Mouse (Mus musculus) MEL (cell line): Measurements from ENCODE around the gene Glmp. TPM values are rescaled to one million over a fixed set of nuclear protein-coding genes. Genes with fewer than 3 reads are reported as not detected.
A peak's percentile ranks its signal among the peaks of the same experiment; 100 is the strongest.

ENCODE experiments used
- DNase-seq: peaks from one replicate; pipeline ENCODE4 v3.0.0; 2011; ENCODE audit warnings: low read depth, low spot score
- H3K27ac ChIP-seq: 2 replicates; pipeline ENCODE4 v1.5.1; 2012; ENCODE audit warnings: low read depth, mild to moderate bottlenecking, control low read depth, low read length, moderate library complexity; ENCODE audit not compliant: control insufficient read depth
- H3K27me3 ChIP-seq, 2 experiments: fragments of 150-350 bp in 1 of 2; sonication (generic) in 1 of 2; 2 replicates each; pipeline ENCODE4 v1.6.1; 2012; ENCODE audit warnings: low read length in 2 of 2, mild to moderate bottlenecking in 2 of 2, improper control_type of control experiment in 1 of 2, moderate library complexity in 1 of 2; ENCODE audit not compliant: insufficient read depth in 2 of 2, control insufficient read depth in 1 of 2
- H3K36me3 ChIP-seq, 2 experiments: 2 replicates each; pipeline ENCODE4 v1.6.1; 2012 to 2014; ENCODE audit warnings: low read length in 2 of 2, improper control_type of control experiment in 1 of 2, inconsistent platforms in 1 of 2, mild to moderate bottlenecking in 1 of 2; ENCODE audit not compliant: insufficient read depth in 2 of 2, control insufficient read depth in 1 of 2
- H3K4me1 ChIP-seq, 2 experiments: fragments of 150-350 bp in 1 of 2; sonication (generic) in 1 of 2; 2 replicates each; pipeline ENCODE4 v1.6.1; 2012; ENCODE audit warnings: low read length in 2 of 2, improper control_type of control experiment in 1 of 2, mild to moderate bottlenecking in 1 of 2; ENCODE audit not compliant: insufficient read depth in 2 of 2, control insufficient read depth in 1 of 2
- H3K4me3 ChIP-seq, 2 experiments: fragments of 150-350 bp in 1 of 2; sonication (generic) in 1 of 2; 2 replicates each; pipeline ENCODE4 v1.5.1; 2012; ENCODE audit warnings: low read depth in 2 of 2, low read length in 2 of 2, mild to moderate bottlenecking in 2 of 2, moderate library complexity in 2 of 2, control low read depth in 1 of 2, improper control_type of control experiment in 1 of 2; ENCODE audit not compliant: control insufficient read depth in 1 of 2, insufficient read depth in 1 of 2
- H3K79me2 ChIP-seq: 2 replicates; pipeline ENCODE4 v1.6.1; 2012; ENCODE audit warnings: mild to moderate bottlenecking, low read length, moderate library complexity; ENCODE audit not compliant: control insufficient read depth, poor library complexity, insufficient read depth
- H3K9ac ChIP-seq: 2 replicates; pipeline ENCODE4 v1.6.1; 2012; ENCODE audit warnings: low read depth, mild to moderate bottlenecking, control low read depth, low read length, moderate library complexity; ENCODE audit not compliant: control insufficient read depth, poor library complexity, severe bottlenecking
- H3K9me3 ChIP-seq: fragments of 150-350 bp; sonication (generic); replicated peaks from 2 replicates; pipeline ENCODE4 v1.6.1; 2012; ENCODE audit warnings: mild to moderate bottlenecking, low read length, improper control_type of control experiment, moderate library complexity; ENCODE audit not compliant: insufficient read depth
- CHD2 ChIP-seq: IDR thresholded peaks from 2 replicates; pipeline ENCODE4 v1.6.1; 2011; ENCODE audit warnings: low read length, improper control_type of control experiment
- CTCF ChIP-seq, 3 experiments: IDR thresholded peaks in 2 of 3; conservative IDR thresholded peaks in 1 of 3; 2 replicates each; pipeline ENCODE4 v1.5.1; 2011 to 2012; ENCODE audit warnings: low read length in 3 of 3, low read depth in 2 of 3, mild to moderate bottlenecking in 2 of 3, improper control_type of control experiment in 1 of 3, inconsistent platforms in 1 of 3, mixed read lengths in 1 of 3, moderate library complexity in 1 of 3; ENCODE audit not compliant: control insufficient read depth in 1 of 3, insufficient read depth in 1 of 3, poor library complexity in 1 of 3, severe bottlenecking in 1 of 3
- ELF1 ChIP-seq: IDR thresholded peaks from 2 replicates; pipeline ENCODE4 v1.6.1; 2014; ENCODE audit warnings: low read depth, mild to moderate bottlenecking, inconsistent platforms, low read length, improper control_type of control experiment, moderate library complexity
- EP300 ChIP-seq, 2 experiments: IDR thresholded peaks; 2 replicates each; pipeline ENCODE4 v1.6.1; 2011; ENCODE audit warnings: improper control_type of control experiment in 2 of 2, low read length in 2 of 2, low read depth in 1 of 2, mild to moderate bottlenecking in 1 of 2
- HCFC1 ChIP-seq: IDR thresholded peaks from 2 replicates; pipeline ENCODE4 v1.6.1; 2012; ENCODE audit warnings: low read depth, mild to moderate bottlenecking, inconsistent platforms, low read length, improper control_type of control experiment, moderate library complexity
- NRF1 ChIP-seq: IDR thresholded peaks from 2 replicates; pipeline ENCODE4 v1.6.1; 2014; ENCODE audit warnings: low read depth, mild to moderate bottlenecking, inconsistent platforms, low read length, improper control_type of control experiment, moderate library complexity; ENCODE audit not compliant: poor library complexity, insufficient read depth, severe bottlenecking
- POLR2A ChIP-seq, 2 experiments: IDR thresholded peaks; 2 replicates each; pipeline ENCODE4 v1.6.1; 2011 to 2012; ENCODE audit warnings: low read length in 2 of 2, mild to moderate bottlenecking in 2 of 2, control low read depth in 1 of 2, improper control_type of control experiment in 1 of 2, low read depth in 1 of 2, moderate library complexity in 1 of 2; ENCODE audit not compliant: control insufficient read depth in 1 of 2, insufficient read depth in 1 of 2, poor library complexity in 1 of 2
- POLR2AphosphoS2 ChIP-seq: IDR thresholded peaks from 2 replicates; pipeline ENCODE4 v1.6.1; 2011; ENCODE audit warnings: low read length, improper control_type of control experiment
- RAD21 ChIP-seq: IDR thresholded peaks from 2 replicates; pipeline ENCODE4 v1.6.1; 2011; ENCODE audit warnings: mild to moderate bottlenecking, low read depth, low read length, improper control_type of control experiment
- SIN3A ChIP-seq: IDR thresholded peaks from 2 replicates; pipeline ENCODE4 v1.6.1; 2012; ENCODE audit warnings: low read length, improper control_type of control experiment, inconsistent platforms
- SMC3 ChIP-seq: IDR thresholded peaks from 2 replicates; pipeline ENCODE4 v1.6.1; 2011; ENCODE audit warnings: low read depth, low read length, improper control_type of control experiment
- USF1 ChIP-seq: IDR thresholded peaks from 2 replicates; pipeline ENCODE4 v1.6.1; 2014; ENCODE audit warnings: low read depth, mild to moderate bottlenecking, inconsistent platforms, low read length, improper control_type of control experiment, moderate library complexity
- ZC3H11A ChIP-seq: IDR thresholded peaks from 2 replicates; pipeline ENCODE4 v1.6.1; 2012; ENCODE audit warnings: low read depth, mild to moderate bottlenecking, inconsistent platforms, low read length, improper control_type of control experiment
- ZMIZ1 ChIP-seq: IDR thresholded peaks from 2 replicates; pipeline ENCODE4 v1.6.1; 2012; ENCODE audit warnings: low read depth, mild to moderate bottlenecking, inconsistent platforms, low read length, improper control_type of control experiment, moderate library complexity
- polyA plus RNA-seq, 2 experiments: library from polyadenylated mRNA; stranded (reverse) in 1 of 2; unstranded in 1 of 2; fragments of >175 nt in 1 of 2; fragments of >200 nt in 1 of 2; gene quantifications; 2 replicates each; pipeline versions ENCODE4 v1.2.1 to v1.2.4; 2012; ENCODE audit warnings: low replicate concordance in 2 of 2, low read depth in 1 of 2; ENCODE audit not compliant: insufficient read length in 2 of 2, insufficient read depth in 1 of 2, missing spikeins in 1 of 2
- total RNA-seq: library from RNA; depleted of rRNA; stranded (reverse); fragments of 300-350 nt; gene quantifications from 2 replicates; pipeline ENCODE4 v1.2.3, GENCODE M21; 2012

Gene Glmp
- total and polyA plus RNA-seq, 3 experiments = 47.6 to 181 TPM; not detected in 1

DNA sequence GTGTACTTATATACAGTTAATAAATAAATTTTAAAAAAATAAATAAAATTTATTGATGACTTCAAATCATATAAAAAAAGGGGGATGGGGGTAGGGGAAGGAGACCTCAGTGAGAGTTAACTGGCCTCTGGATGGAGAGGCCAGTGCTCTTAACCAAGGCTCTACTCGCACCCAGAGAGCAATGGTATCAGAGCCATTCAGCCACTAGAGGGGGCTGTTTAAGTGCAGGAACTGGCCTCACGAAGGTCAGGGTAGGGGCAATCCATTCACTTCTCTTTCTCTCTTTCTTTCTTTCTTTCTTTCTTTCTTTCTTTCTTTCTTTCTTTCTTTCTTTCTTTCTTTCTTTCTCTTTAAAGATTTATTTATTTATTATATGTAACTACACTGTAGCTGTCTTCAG, 6.5 kb downstream of the Glmp start:
- no peak overlapping the region for H3K27ac ChIP-seq
- no peak overlapping the region for H3K4me3 ChIP-seq
- H3K79me2 ChIP-seq = peaks cover 10% of the 10 kb centered on the region
- no peaks in the 10 kb centered on the region for H3K27me3 ChIP-seq
- H3K36me3 ChIP-seq = peaks cover 0 to 3% of the 10 kb centered on the region in 2 experiments; a peak in 1 of 4 replicates
- H3K4me1 ChIP-seq = peaks cover 0 to 6% of the 10 kb centered on the region in 2 experiments; a peak in 2 of 4 replicates
- H3K9me3 ChIP-seq = no peaks in the 10 kb centered on the region
- TF ChIP-seq ELF1 (no peak), SIN3A (no peak; the same call in 1 of the 2 replicates), POLR2A (IDR thresholded peaks at IDR 0.05; ENCODE audit: control insufficient read depth in 1 of 2, insufficient read depth in 1 of 2, low read depth in 1 of 2, low read length in 2 of 2, poor library complexity in 1 of 2) (no peak), CHD2 (no peak), RAD21 (peak; percentile 76), HCFC1 (no peak), ZMIZ1 (no peak), EP300 (IDR thresholded peaks at IDR 0.05; ENCODE audit: low read depth in 1 of 2, low read length in 2 of 2) (no peak), SMC3 (peak; percentile 85), NRF1 (no peak), ZC3H11A (peak; percentile 55), CTCF (IDR thresholded peaks at IDR 0.05 in 2 of 3, conservative IDR thresholded peaks at IDR 0.05 in 1 of 3; ENCODE audit: control insufficient read depth in 1 of 3, insufficient read depth in 1 of 3, low read depth in 2 of 3, low read length in 3 of 3, poor library complexity in 1 of 3, severe bottlenecking in 1 of 3) (peak; percentile 92 to 94 (median 93))
- peak; percentile 85 for DNase-seq
- H3K9ac ChIP-seq = no peak overlapping the region

DNA sequence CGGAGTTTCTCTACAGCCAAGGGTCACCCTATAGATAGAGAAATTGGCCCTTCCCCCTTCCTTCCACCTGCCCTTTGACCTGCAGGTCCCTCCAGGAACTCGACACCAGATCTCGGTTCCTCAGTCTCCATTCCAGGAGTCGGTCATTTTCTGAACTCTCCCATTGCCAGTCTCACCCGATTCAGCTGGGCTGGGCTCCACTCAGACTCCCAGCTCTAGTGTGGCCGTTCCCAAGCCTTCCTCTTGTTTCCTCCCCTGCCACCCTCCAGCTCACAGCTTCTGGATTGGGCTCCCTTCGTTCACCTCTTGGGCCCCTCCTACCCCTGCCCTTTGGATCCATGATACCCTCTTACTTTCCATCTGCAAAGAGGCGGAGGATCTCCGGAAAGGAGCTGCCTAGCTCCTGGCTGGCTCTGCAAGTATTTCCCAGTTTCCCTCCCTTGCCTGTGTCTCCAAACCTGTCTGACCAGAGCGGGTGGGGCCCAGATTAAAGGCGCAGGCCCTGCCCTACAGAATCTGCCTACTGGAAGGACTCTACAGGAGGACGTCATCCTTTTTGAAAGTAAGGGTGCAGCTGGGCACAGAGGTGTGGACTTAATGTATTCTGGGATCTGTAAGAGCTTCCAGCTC, 9.3 kb downstream of the Glmp start:
- Histone ChIP-seq H3K27ac (no peak overlapping the region), H3K4me1 (peaks cover 3 to 26% of the 10 kb centered on the region in 2 experiments; a peak in 3 of 4 replicates), H3K36me3 (peaks cover 0 to 24% of the 10 kb centered on the region in 2 experiments; a peak in 2 of 4 replicates), H3K79me2 (peaks cover 23% of the 10 kb centered on the region)
- 0 out of 2 replicates have a peak, but pooled peaks have one; percentile 25 for TF ChIP-seq POLR2AphosphoS2
- no peak for TF ChIP-seq USF1
- TF ChIP-seq, all 39 proteins: peak for 1
- no peak overlapping the region for H3K9ac ChIP-seq
- H3K4me3 ChIP-seq = no peak overlapping the region
- DNase-seq = no peak
- no peaks in the 10 kb centered on the region for H3K9me3 ChIP-seq
- no peaks in the 10 kb centered on the region for H3K27me3 ChIP-seq
